Mouse (Mus musculus) right cerebral cortex, postnatal 4 days (tissue): ENCODE data around the gene Nsun4.

Experiments
- DNase-seq: peaks from one replicate; pipeline ENCODE4 v3.0.0-alpha.2; 2022

Nsun4 gene

GRCm38 (mm10) chr4:116047681-116048080 is 6.0 kb downstream of the Nsun4 start:
- no peak for DNase-seq

- no peak for DNase-seq
These were observed 7.1 kb downstream of the Nsun4 start for GRCm38 (mm10) chr4:116046604-116047003.

GRCm38 (mm10) chr4:116042186-116042585 is 11.5 kb downstream of the Nsun4 start:
- no peak for DNase-seq

GRCm38 (mm10) chr4:116040466-116040865 is 13.2 kb downstream of the Nsun4 start:
- no peak for DNase-seq

- DNase-seq: no peak
These were observed 20.3 kb downstream of the Nsun4 start for GRCm38 (mm10) chr4:116033374-116033773.

- DNase-seq: no peak
These were observed 20.8 kb downstream of the Nsun4 start for GRCm38 (mm10) chr4:116032906-116033305.

GRCm38 (mm10) chr4:116017902-116018746 is 35.6 kb downstream of the Nsun4 start, which contains the start of gene Faah:
Gene Faah, minus strand, starts transcription at chr4:116017926.
- no peak for DNase-seq

- peak; percentile 78 for DNase-seq
These were observed 36.3 kb downstream of the Nsun4 start for GRCm38 (mm10) chr4:116017300-116017901.

GRCm38 (mm10) chr4:116016862-116017299 is 36.8 kb downstream of the Nsun4 start:
- no peak for DNase-seq

- no peak for DNase-seq
These were observed 37.3 kb downstream of the Nsun4 start for GRCm38 (mm10) chr4:116016396-116016795.

- DNase-seq: peak; percentile 38
These were observed 37.7 kb downstream of the Nsun4 start for GRCm38 (mm10) chr4:116015996-116016395.

GRCm38 (mm10) chr4:116015502-116015901 is 38.2 kb downstream of the Nsun4 start:
- no peak for DNase-seq

- no peak for DNase-seq
These were observed 43.5 kb downstream of the Nsun4 start for GRCm38 (mm10) chr4:116010186-116010585.

- DNase-seq: no peak
These were observed 52.5 kb downstream of the Nsun4 start for GRCm38 (mm10) chr4:116001206-116001605.

- DNase-seq: no peak
These were observed 53.0 kb downstream of the Nsun4 start for GRCm38 (mm10) chr4:116000671-116001070.

- no peak for DNase-seq
These were observed 56.9 kb downstream of the Nsun4 start for GRCm38 (mm10) chr4:115996729-115997128.

GRCm38 (mm10) chr4:115995376-115995730 is 58.3 kb downstream of the Nsun4 start:
- no peak for DNase-seq

- no peak for DNase-seq
These were observed 58.9 kb downstream of the Nsun4 start for GRCm38 (mm10) chr4:115994662-115995375.

- DNase-seq: no peak
These were observed 64.3 kb downstream of the Nsun4 start for GRCm38 (mm10) chr4:115989382-115989781.

GRCm38 (mm10) chr4:115987858-115988530 is 65.7 kb downstream of the Nsun4 start:
- DNase-seq: no peak

- no peak for DNase-seq
These were observed 66.2 kb downstream of the Nsun4 start for GRCm38 (mm10) chr4:115987436-115987835.

GRCm38 (mm10) chr4:115984967-115985366 is 68.7 kb downstream of the Nsun4 start:
- DNase-seq: no peak

GRCm38 (mm10) chr4:115984111-115984510 is 69.6 kb downstream of the Nsun4 start:
- DNase-seq: peak; percentile 95
